Mouse (Mus musculus) heart, postnatal 36 days (tissue): Measurements from ENCODE around the gene Gucy2c. TPM values are rescaled to one million over a fixed set of nuclear protein-coding genes. Genes with fewer than 3 reads are reported as not detected.

Source experiments
- DNase-seq, 2 experiments: peaks; one replicate each; pipeline ENCODE4 v3.0.0; 2021 to 2022
- intact Hi-C: fragments of 180-260 bp; cut with DNase I; formaldehyde crosslinking; loops from one replicate; pipeline ENCODE4 v1.15.1; 2025
- total RNA-seq, 2 experiments: library from RNA; stranded (reverse); gene quantifications; 2 replicates each; pipeline ENCODE4 v1.2.3; 2021

Gucy2c gene
- not detected for total RNA-seq

DNA sequence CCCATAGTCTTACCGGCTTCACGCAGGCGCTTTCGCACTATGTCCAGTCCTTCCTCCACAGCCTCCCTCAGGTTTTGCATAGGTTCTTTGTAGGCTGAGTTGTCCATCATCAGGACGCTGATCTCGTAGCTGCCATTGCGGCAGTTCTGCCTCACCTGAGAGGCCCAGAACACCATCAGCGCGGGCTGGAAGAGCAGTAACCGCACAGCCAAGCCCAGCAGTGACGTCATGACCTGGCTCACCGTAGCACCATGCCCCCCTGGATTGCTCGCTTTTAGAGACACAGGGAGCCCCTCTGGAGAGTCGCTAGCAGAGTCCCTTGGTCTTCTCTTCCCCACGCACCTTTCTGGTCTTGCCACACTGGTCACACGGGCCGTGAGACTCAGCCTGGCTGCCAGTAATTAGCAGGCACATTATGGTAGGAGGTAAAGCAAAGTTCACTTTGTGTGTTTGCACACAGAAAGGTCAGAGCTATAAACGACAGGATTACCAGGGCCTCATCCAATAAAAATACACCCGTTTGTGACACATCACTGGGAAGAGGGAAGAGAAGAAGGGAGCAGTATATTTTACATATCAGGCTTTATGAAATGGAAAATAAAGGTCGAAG lies at the start of gene Gucy2c:
TSS of gene Gucy2c (minus strand) at position 389 of the 610 bp plus-strand sequence.
- no peak for DNase-seq
- intact Hi-C loops = no loop called here

DNA sequence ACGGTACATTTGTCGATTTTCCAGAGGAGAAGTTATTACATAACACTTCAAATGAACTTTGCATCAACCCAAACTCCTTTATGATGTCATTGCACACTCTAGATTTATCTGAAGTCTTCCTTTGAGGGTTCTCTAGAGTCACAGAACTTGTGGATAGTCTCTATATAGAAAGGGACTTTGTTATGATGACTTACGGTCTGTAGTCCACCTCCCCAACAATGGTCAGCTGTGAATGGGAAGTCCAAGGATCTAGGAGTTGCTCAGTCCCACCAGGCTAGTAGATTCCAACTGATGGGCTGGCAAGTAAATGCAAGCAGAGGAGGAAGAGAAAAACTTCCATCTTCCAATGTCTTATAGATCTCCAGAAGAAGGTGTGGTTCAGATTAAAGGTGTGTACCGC lies 47.1 kb upstream of the Gucy2c start:
- no peak for DNase-seq
- intact Hi-C loops = loop anchor here (10.0 kb wide), 1 partner anchor 1904 kb away; the partner anchor contains the start of gene Cdkn1b

DNA sequence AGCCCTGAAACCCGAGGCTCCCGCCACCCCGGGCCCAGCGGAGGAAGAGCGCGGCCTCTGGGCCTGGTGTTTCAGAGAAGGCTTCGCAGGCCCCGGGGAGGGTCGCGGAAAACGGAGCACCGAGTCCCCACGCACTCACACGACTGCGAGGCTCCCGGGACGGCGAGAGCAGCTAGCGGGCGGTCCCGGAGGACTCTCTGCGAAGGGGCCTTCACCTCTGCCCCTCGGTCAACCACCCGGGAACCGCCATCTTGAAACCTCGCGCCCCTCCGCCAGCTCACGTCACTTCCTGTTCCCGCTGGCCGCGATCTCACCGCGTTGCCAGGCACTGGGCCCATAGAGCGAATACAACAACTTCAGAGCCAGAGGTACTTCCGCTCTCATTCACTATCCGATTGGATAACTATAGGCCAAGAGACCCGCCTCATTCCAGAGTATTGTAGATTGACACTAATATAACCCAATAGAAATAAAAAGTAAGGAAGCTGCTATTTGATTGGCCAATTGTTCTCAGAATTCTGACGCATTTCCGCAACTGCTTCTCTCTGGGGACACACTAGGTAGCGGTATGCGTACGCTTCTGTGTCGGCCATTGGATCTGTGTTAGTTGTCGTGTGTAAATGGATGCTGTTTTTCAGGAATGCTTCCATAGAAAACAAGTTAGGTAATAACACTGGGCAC lies 46.5 kb upstream of the Gucy2c start, which contains the start of gene Wbp11:
TSS of gene Wbp11 (minus strand) at position 353 of the 681 bp plus-strand sequence.
- DNase-seq = peak; percentile 94 to 95
- intact Hi-C loops = loop anchor here (1.0 to 10.0 kb wide), 2 partner anchors 24 to 1903 kb away; partner anchors contain the start of genes Cdkn1b and Hist4h4

DNA sequence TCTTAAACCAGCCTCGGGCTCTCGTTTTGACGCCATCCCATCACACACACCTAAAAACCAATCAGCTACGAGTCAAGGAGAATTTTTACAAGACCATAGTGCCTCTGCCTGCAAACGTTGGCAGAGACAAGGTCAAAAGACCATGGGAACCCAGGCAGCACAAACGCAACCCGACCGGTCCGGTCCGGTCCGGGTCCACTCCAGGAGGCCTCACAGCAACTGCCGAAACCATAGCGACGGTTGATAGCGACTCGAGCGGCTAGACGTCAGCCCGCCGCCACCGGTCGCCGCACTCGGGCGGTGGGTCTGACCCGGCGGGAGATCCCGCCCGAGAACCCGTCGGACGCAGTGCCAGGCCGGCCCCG lies 45.9 kb upstream of the Gucy2c start, which contains the start of gene BC049715:
TSS of gene BC049715 (plus strand) at position 111 of the 365 bp plus-strand sequence.
- intact Hi-C loops = loop anchor here (1.0 to 10.0 kb wide), 2 partner anchors 23 to 1903 kb away; partner anchors contain the start of genes Cdkn1b and Hist4h4
- no peak for DNase-seq

DNA sequence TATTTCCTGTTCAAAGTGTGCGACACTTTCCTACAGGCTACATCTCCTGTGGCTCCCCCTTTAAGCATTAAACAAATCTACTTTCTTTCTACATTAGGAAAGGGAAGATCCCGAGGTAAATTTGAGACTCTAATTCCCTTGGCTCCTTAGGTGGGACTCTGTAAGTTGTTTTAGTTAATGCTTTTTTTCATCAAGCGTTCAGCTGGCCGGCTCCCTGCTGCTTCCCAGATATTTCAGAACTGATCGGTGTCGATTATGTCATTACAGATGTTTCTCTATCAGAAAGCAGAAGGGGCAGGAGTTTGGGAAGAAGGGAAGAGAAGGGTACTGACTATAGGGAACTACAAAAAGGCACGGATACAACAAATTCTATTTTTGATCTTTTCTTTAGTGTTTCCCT lies 45.6 kb upstream of the Gucy2c start:
- intact Hi-C loops = loop anchor here (1.0 to 10.0 kb wide), 2 partner anchors 23 to 1902 kb away; partner anchors contain the start of genes Cdkn1b and Hist4h4
- no peak for DNase-seq

DNA sequence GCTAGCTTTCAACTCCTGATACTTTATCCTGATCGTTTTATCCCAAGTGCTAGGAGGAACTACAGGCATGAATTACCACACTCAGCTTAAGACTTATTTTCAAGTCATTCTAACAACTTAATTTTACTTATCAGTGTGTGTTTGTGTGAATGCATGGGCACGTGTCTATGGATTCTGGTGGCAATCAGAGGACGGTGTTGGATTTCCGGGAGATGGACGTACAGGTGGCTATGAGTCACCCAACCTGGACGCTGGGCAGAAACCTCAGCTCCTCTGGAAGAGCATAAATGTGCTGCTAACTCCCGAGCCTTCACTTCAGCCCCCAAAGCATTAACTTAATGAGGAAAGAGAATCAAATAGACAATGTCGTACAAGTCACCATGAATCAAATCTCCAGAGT lies 43.4 kb upstream of the Gucy2c start:
- no peak for DNase-seq
- intact Hi-C loops = loop anchor here (10.0 kb wide), 1 partner anchor 1900 kb away; the partner anchor contains the start of gene Cdkn1b

DNA sequence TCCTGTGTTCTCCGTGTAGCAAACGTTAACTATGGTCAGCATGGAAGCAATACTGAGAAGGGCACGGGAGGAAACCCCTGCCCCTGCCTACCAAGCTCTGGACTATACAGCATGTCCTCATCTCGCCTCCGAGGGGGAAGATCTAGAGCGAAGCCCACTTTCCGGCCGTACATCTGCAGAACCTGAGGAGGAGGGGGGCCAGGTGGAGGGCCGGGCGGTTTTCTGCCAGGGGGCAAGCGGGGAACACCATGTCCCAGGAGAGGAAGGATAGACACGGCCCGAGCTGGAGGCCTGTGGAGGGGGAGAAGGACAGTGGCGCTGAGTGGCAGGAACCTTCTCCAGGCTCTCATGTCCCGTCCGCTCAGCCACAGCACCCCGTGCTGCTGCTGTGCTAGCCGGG lies 39.5 kb upstream of the Gucy2c start:
- DNase-seq = no peak
- intact Hi-C loops = loop anchor here (10.0 kb wide), 1 partner anchor 1896 kb away; the partner anchor contains the start of gene Cdkn1b

DNA sequence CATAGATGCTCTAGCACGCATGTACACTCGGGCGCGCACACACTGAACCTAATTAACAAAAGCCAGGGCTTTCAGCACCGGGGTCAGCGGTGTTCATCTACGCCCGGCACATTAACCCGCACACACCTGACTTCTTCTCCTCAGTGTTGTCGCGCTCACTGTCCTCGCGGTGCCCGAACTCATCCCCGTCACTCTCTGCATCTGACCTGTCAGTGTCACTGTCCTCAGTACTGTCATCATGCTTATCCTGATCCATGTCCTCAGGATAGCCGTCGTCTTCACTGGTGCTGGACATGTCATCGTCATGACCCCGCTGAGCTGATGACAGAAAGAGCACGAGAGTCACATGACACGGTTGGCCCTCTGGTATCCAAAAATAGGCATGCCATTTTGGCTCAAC lies 38.8 kb upstream of the Gucy2c start:
- intact Hi-C loops = loop anchor here (10.0 kb wide), 1 partner anchor 1896 kb away; the partner anchor contains the start of gene Cdkn1b
- no peak for DNase-seq

DNA sequence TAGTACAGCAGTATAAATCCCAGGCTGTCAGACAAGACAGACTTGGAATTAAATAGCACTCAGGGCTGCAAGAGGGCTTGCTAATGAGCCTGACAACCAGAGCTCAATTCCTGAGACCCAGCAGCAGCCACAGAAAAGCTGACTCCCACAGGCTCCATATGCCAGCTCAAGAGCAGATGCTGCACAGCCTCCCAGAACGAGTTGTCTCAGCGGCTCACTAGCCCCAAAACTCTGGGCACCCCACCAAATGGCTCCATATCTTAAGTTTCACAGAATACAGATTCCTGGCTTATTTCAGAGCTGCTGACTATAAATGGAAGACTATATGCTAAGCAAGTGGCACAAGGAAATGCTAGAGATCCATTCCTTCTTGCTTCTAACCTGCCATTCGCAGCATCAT lies 36.0 kb upstream of the Gucy2c start:
- intact Hi-C loops = no loop called here
- no peak for DNase-seq

DNA sequence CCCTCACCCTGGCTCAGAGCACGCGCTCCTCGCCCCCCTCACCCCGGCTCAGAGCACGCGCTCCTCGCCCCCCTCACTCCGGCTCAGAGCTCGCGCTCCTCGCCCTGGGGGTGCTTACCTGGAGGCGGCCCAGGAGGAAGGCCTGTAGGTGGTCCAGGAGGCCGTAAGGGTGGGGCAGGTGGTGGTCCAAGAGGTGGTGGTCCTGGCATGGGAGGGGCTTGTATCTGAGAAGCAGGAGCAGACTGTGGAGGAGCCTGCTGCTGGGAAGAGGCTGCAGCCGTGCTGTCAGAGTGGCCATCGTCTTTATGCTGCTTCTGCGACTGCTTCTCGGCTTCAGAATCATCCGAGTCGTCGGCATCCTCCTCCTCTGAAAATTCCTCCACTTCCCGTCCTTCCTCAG lies 35.3 kb upstream of the Gucy2c start:
- no peak for DNase-seq
- intact Hi-C loops = no loop called here

DNA sequence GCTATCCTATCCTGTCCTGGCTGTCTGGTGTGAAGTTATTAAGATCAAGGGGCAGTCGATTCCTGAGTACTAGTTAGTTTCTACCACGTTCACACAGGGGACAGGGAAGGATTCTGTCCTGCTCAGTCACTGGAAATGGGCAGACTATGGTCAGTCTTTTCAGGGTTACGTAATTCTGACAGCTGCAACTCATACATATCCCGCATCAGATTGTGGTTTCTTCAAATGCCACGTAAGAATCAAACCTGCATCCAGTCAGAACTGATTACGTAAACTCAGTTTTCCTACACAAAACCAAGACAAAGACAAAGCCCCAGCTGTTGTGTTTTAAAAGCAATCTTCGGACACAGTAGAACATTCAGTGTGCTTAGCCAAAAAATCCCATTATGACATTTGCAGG lies 33.8 kb upstream of the Gucy2c start:
- intact Hi-C loops = no loop called here
- DNase-seq = no peak

DNA sequence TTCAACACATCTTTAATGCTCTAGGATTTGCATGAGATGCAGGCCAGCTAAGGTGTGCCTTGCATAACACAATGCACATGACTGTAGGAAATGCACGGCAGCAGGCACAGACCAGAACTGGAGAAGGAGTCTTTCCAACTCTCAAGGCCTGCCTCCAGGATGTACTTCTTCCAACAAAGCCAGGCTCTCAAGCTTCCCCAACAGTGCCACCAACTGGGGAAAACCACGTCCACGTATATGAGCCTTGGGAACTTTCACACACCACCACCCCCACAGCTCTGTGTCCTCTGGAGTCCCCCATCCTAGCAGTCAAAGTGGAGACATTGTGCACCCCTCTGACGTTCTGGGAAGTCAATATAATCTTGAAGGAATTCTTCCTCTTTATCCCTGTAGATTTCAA lies 31.6 kb upstream of the Gucy2c start:
- intact Hi-C loops = no loop called here
- no peak for DNase-seq

DNA sequence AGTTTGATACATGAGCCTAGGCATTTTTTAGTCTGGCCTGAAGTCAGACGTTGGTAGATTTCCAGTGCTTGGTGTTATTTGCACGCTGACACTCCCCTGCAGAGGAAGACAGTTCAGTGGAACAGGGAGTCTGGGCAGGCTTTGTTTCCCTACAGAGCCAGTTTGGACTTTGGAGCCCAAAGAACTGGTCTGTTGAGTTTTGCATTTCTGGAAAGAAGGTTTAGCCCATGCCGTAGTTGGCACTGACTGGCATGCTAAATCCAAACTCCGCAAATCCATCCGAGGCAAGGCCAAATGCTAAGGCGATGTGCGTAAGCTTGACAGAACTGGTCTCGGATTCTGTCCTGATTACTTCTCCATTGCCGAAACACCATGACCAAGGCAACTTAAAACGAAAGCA lies 29.6 kb upstream of the Gucy2c start:
- DNase-seq = no peak
- intact Hi-C loops = no loop called here

DNA sequence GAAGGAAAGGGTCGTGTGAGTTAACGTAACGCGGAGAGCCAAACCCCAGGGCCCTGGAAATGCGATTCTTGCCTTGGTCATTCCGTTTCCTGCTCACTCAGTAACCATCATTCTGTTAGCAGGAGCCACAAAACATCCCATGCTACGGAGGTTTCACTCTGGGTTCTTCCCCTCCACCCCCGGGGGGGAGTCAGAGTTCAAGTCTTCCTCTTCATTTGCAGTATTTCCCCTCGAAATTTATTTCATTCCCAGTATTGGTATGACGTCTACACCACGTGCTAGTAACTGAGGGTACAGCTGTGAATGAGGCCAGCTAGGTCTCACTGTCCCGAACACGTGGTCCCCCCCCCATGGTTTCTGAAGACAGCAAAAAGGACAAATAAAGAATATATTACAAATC lies 28.1 kb upstream of the Gucy2c start:
- no peak for DNase-seq
- intact Hi-C loops = no loop called here

DNA sequence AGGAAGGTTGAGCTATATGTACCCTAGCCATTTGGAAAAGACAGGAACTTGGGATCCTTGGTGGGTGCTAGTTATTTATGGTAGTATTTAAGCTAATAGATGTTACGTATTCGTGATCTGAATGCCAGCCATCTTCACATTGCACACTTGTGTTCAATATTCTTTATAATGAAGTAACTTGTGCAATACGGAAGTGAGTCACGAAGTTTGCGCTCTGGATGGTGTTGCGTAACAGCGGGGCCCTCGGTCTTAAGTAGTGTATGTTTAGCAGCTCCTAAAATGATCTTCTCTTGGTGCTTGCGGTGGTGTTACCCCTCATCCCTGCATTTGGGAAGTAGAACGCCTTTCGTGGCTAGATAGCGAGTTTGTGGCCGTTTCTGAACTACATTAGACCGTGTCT lies 27.5 kb upstream of the Gucy2c start:
- intact Hi-C loops = no loop called here
- DNase-seq = peak; percentile 45 to 55

DNA sequence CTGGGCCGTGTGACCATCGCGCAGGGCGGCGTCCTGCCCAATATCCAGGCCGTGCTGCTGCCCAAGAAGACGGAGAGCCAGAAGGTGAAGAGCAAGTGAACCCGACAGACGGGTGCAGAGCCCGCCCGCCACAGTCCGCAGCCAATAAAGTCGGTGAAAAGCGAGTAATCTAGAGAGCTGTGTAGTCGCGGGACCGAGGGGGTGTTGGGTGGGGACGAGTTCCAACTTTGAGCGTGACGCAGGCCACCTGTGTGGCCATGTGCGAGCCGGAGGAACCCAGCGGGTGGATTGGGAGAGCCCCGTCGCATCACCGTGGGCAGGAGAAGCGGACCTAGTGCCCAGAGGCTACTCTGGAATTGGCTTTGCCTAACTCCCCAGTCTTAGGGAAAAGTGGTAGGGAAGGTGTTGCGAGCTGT lies 27.1 kb upstream of the Gucy2c start:
- intact Hi-C loops = no loop called here
- peak; percentile 38 to 58 for DNase-seq

DNA sequence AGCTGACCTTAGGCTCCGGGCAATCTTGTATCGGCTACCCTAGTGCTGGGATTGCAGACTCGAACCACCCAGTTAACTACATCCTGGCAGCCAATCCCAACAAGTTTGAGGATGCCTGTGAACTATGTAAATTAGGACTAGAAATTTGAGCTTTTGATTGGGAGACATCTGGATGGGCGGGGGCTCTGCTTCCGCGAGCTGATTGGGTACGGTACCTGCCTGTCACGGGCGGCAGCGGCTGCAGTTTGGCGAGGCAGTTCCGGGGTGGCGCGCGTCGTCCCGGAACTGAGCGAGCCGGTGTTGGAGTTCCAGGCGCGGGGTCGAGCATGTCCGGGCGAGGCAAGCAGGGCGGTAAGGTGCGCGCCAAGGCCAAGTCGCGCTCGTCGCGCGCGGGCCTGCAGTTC lies 26.5 kb upstream of the Gucy2c start, which contains the start of gene H2afj:
TSS of gene H2afj (plus strand) at position 231 of the 404 bp plus-strand sequence.
- intact Hi-C loops = no loop called here
- peak; percentile 98 to 99 for DNase-seq

DNA sequence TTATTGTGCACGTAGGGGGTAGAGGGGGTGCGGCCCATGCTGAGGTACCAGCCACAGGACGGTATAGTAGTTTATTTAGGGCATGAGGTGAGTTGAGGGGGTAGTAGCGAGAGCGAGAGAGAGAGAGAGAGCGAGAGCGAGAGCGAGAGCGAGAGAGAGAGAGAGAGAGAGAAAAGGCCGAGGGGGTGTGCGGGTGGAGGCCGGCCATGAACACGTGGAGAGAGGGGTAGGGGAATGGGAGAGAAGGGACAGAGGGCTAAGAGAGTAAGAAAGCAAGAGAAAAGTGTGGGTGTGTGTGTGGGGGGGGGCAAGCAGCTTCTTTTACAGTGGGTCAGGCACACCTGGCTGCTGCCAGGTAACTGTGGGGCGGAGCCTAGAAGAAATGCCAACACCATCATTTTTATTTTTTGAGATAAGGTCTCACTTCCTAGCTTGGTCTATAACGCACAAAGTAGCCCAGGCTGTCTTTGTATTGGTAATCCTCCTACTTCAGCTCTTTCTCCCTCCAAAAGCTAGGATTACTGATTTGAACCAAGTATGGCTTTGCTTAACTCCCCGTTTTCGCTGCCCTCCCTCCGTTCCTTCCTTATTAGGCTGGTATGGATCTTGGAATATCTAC lies 25.9 kb upstream of the Gucy2c start:
- intact Hi-C loops = no loop called here

DNA sequence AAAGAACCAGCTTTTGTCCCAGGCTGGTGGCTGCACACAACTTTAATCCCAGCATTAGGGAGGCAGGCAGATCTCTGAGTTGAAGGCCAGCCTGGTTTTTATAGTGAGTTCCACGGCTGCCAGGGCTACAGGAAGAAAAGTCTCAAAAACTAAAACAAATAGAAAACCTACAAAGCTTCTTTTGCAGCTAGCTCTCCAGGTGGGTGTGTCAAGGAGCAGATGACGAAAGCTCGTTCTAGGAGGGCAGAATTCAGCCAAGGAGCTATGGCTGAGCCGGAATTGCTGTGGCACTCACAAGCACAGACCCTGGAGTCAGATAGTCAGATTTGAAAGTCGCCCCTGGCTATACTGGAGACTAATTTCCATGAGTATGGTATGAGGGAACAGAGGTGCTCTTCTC lies 25.3 kb upstream of the Gucy2c start:
- intact Hi-C loops = no loop called here
- no peak for DNase-seq

More for the DNA sequence above, 25.9 kb upstream of the Gucy2c start:
- DNase-seq = no peak

DNA sequence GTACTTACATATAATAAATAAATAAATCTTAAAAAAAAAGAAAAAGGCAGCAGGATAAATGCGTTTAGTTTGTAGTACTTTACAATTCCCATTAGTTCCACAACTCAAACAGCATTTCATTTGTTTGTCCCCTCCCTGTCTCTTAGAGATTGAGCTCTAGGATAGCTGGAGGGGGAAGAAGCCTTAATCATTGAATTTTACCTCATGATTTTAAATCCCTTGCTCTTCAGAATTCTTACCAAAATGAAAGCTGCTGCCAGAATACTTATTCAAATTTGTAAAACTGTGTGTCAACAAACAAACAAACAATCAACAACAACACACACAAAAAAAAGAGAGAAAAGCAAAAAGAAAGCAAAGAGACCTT lies 23.8 kb upstream of the Gucy2c start:
- intact Hi-C loops = no loop called here
- DNase-seq = no peak

DNA sequence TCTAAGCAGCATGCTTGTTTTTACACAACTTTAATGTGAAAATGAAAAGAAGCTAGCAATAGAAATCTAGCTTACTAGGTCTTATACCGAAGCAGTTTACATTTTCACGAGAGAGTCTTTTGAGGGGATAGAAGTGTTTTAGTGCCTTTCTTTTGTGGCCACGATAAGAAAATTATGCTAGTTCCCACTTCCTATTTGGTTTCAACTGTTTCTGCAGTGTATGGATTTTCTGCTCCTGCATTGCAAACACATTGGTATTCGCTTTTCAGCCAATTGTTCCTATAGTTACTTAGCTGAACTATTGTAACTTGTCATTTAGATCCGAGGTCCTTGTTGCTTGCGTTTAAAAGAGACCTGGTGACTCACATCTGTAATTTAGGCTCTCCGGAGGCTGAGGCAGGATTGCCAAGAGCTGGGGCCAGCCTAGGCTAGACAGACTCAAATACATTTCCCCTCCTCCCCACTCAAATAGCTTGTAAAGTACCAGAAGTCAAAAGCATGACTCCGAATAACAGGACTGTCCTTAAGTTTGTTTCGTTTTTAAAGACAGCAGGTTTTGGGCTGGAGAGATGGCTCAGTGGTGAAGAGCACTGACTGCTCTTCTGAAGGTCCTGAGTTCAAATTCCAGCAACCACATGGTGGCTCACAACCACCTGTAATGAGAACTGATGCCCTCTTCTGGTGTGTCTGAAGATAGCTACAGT lies 23.3 kb upstream of the Gucy2c start:
- intact Hi-C loops = loop anchor here (1.0 kb wide), 1 partner anchor 22 kb away; the partner anchor contains the start of gene BC049715
- no peak for DNase-seq
